Mouse (Mus musculus) liver, embryonic 14.5 days (tissue): ENCODE measurements around the gene Cnn3.

Experiments
- CTCF ChIP-seq: IDR thresholded peaks from 2 replicates; pipeline ENCODE4 v1.5.1; 2016; ENCODE audit warnings: antibody characterized with exemption, low read depth, control low read depth
- EP300 ChIP-seq: IDR thresholded peaks from 2 replicates; pipeline ENCODE4 v1.6.1; 2016; ENCODE audit warnings: antibody characterized with exemption, low read depth

GRCm38 (mm10) chr3:121428696-121429259, 2.5 kb downstream of the Cnn3 start:
- TF ChIP-seq CTCF (no peak), EP300 (no peak)
